Mouse (Mus musculus): Measurements from ENCODE around the gene Fam214b.

The Fam214b gene

GRCm38 (mm10) chr4:43045659-43046302, at the start of gene Fam214b:
TSS of gene Fam214b (minus strand) at chr4:43046220.
- peak; percentile 81 for DNase-seq (ENCODE audit: low spot score)

GRCm38 (mm10) chr4:43091183-43091582, 45.2 kb upstream of the Fam214b start:
- DNase-seq (ENCODE audit: low spot score): no peak

GRCm38 (mm10) chr4:43089950-43090349, 43.9 kb upstream of the Fam214b start:
- no peak for DNase-seq (ENCODE audit: low spot score)

- DNase-seq (ENCODE audit: low spot score): no peak
Measured at GRCm38 (mm10) chr4:43082458-43082857, 36.4 kb upstream of the Fam214b start.

- DNase-seq (ENCODE audit: low spot score): no peak
Measured at GRCm38 (mm10) chr4:43078071-43078718, 32.2 kb upstream of the Fam214b start.

- no peak for DNase-seq (ENCODE audit: low spot score)
Measured at GRCm38 (mm10) chr4:43074923-43075322, 28.9 kb upstream of the Fam214b start.

GRCm38 (mm10) chr4:43065471-43065870, 19.5 kb upstream of the Fam214b start:
- no peak for DNase-seq (ENCODE audit: low spot score)

GRCm38 (mm10) chr4:43060286-43060685, 14.3 kb upstream of the Fam214b start:
- DNase-seq (ENCODE audit: low spot score): no peak

- no peak for DNase-seq (ENCODE audit: low spot score)
Measured at GRCm38 (mm10) chr4:43059697-43060096, 13.7 kb upstream of the Fam214b start.

- DNase-seq (ENCODE audit: low spot score): peak; percentile 54
Measured at GRCm38 (mm10) chr4:43058753-43059654, 13.0 kb upstream of the Fam214b start, which contains the start of gene Unc13b. TSS of gene Unc13b (plus strand) at chr4:43058953.

GRCm38 (mm10) chr4:43058392-43058752, 12.4 kb upstream of the Fam214b start:
- DNase-seq (ENCODE audit: low spot score): no peak

GRCm38 (mm10) chr4:43057654-43058053, 11.6 kb upstream of the Fam214b start:
- no peak for DNase-seq (ENCODE audit: low spot score)

- DNase-seq (ENCODE audit: low spot score): no peak
Measured at GRCm38 (mm10) chr4:43052627-43053026, 6.6 kb upstream of the Fam214b start.

GRCm38 (mm10) chr4:43047231-43047630, 1.2 kb upstream of the Fam214b start:
- DNase-seq (ENCODE audit: low spot score): no peak

GRCm38 (mm10) chr4:43046607-43047006, 587 bp upstream of the Fam214b start:
- DNase-seq (ENCODE audit: low spot score): no peak

- no peak for DNase-seq (ENCODE audit: low spot score)
Measured at GRCm38 (mm10) chr4:43045285-43045658, 748 bp downstream of the Fam214b start.

GRCm38 (mm10) chr4:43044673-43045072, 1.3 kb downstream of the Fam214b start:
- DNase-seq (ENCODE audit: low spot score): no peak

- peak; percentile 56 for DNase-seq (ENCODE audit: low spot score)
Measured at GRCm38 (mm10) chr4:43043644-43044357, 2.2 kb downstream of the Fam214b start.

GRCm38 (mm10) chr4:43040881-43041547, 5.0 kb downstream of the Fam214b start:
- no peak for DNase-seq (ENCODE audit: low spot score)

GRCm38 (mm10) chr4:43040114-43040572, 5.9 kb downstream of the Fam214b start:
- DNase-seq (ENCODE audit: low spot score): peak; percentile 89

- no peak for DNase-seq (ENCODE audit: low spot score)
Measured at GRCm38 (mm10) chr4:43039609-43040008, 6.4 kb downstream of the Fam214b start.
